Mouse (Mus musculus) lung, postnatal 0 days (tissue): ENCODE results near the gene Fam169b. TPM values are rescaled to one million over a fixed set of nuclear protein-coding genes. Genes with fewer than 3 reads are reported as not detected.

Experiments used
- ATAC-seq: fragments of 200-750 bp; cut with Nextera tagmentation; 2 replicates; pipeline ENCODE4 v1.8.0; 2017; ENCODE audit warnings: moderate library complexity
- DNase-seq: peaks from one replicate; pipeline ENCODE4 v3.0.0-alpha.2; 2016; ENCODE audit warnings: low spot score
- H3K27ac ChIP-seq: fragments of 300-500 bp; sonication (generic); 2 replicates; pipeline ENCODE4 v1.5.1; 2014; ENCODE audit warnings: antibody characterized with exemption, mild to moderate bottlenecking, low read length, mixed read lengths
- H3K27me3 ChIP-seq: fragments of 300-500 bp; sonication (generic); replicated peaks from 2 replicates; pipeline ENCODE4 v1.6.1; 2014; ENCODE audit warnings: low read length, mixed read lengths; ENCODE audit not compliant: insufficient read depth
- H3K36me3 ChIP-seq: fragments of 300-500 bp; sonication (generic); 2 replicates; pipeline ENCODE4 v1.6.1; 2014; ENCODE audit warnings: low read length, mixed read lengths; ENCODE audit not compliant: insufficient read depth
- H3K4me1 ChIP-seq: fragments of 300-500 bp; sonication (generic); 2 replicates; pipeline ENCODE4 v1.6.1; 2014; ENCODE audit warnings: antibody characterized with exemption, low read depth, low read length, mixed read lengths; ENCODE audit not compliant: insufficient read depth
- H3K4me2 ChIP-seq: fragments of 300-500 bp; sonication (generic); replicated peaks from 2 replicates; pipeline ENCODE4 v1.6.1; 2014; ENCODE audit warnings: low read depth, mild to moderate bottlenecking, low read length, moderate library complexity, mixed read lengths
- H3K4me3 ChIP-seq: fragments of 300-500 bp; sonication (generic); 2 replicates; pipeline ENCODE4 v1.5.1; 2014; ENCODE audit warnings: low read depth, low read length
- H3K9ac ChIP-seq: fragments of 300-500 bp; sonication (generic); replicated peaks from 2 replicates; pipeline ENCODE4 v1.6.1; 2014; ENCODE audit warnings: low read depth, mild to moderate bottlenecking
- H3K9me3 ChIP-seq: fragments of 300-500 bp; sonication (generic); 2 replicates; pipeline ENCODE4 v1.6.1; 2016; ENCODE audit warnings: low read length, mixed read lengths
- CTCF ChIP-seq: IDR thresholded peaks from 2 replicates; pipeline ENCODE4 v1.5.1; 2016; ENCODE audit warnings: antibody characterized with exemption, mild to moderate bottlenecking
- EP300 ChIP-seq: IDR thresholded peaks from 2 replicates; pipeline ENCODE4 v1.6.1; 2016; ENCODE audit warnings: antibody characterized with exemption, mild to moderate bottlenecking, control low read depth
- WGBS: fragments of 180-500 bp; shearing (Covaris S2); extraction: QIAGEN DNeasy Blood & Tissue Kit; methylation state at CpG from one replicate; pipeline ENCODE4 v1.1.7; 2014; 5-methylcytosine and 5-hydroxymethylcytosine counted together
- polyA plus RNA-seq: library from polyadenylated mRNA; unstranded; fragments of >200 nt; fragmentation: Nextera tagmentation; extraction: Ambion mirVana; gene quantifications from 2 replicates; pipeline ENCODE4 v1.2.1, GENCODE M21; 2015

Fam169b gene
- polyA plus RNA-seq, 1 experiment from 2014 or later: 0.37 TPM

DNA sequence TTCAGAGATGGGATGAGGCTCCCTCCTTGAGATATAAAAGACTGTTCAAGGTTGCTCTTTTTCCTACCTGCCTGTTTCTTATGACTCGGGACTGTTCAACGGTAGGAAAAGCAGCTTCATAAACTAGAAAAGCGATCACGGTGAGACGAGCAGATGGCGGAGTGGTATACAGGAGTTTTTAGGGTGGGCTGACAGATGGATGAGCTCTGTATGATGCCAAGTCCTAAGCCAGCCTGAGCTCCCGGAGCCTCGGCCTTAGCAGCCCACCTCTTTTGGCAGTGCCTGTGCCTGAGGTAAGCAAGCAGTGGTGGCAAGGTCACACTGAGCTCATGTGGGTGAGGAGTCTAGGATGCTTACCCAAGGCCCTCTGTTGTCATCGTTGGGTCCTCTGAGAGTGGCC is 42.8 kb upstream of the Fam169b start:
- Histone ChIP-seq H3K9me3 (no peaks in the 10 kb centered on the region), H3K27ac (no peak overlapping the region), H3K4me1 (no peaks in the 10 kb centered on the region), H3K9ac (no peak overlapping the region), H3K36me3 (peaks cover 11% of the 10 kb centered on the region; the same call in 1 of the 2 replicates), H3K27me3 (no peaks in the 10 kb centered on the region), H3K4me2 (no peak overlapping the region), H3K4me3 (no peak overlapping the region)
- ATAC-seq (no peak), DNase-seq (no peak)
- TF ChIP-seq EP300: no peak
- TF ChIP-seq CTCF: no peak
- WGBS: 85% methylated on average over 9 of the region's 9 CpGs

DNA sequence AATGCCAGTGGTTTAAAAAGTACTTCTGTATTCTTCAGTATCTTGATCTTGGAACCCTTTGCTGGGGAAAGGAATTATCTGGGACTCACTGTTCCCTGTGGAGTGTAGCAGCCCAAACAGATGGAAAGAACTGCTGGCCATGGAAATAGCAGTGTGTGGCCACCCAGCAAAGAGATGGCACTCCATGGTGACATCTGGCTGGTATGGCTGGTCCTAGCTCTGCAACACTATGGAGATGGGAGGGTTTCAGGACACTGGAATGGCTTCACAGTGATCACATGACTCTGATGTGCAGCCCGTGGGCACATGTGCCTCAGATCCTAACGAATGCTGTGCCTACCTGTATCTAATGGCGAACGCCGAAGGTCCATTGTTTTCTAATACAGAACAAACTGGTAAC is 41.1 kb upstream of the Fam169b start:
- no peaks in the 10 kb centered on the region for H3K27me3 ChIP-seq
- H3K4me2 ChIP-seq: no peak overlapping the region
- TF ChIP-seq CTCF (no peak), EP300 (no peak)
- no peak overlapping the region for H3K9ac ChIP-seq
- H3K4me3 ChIP-seq: no peak overlapping the region
- peaks cover 6% of the 10 kb centered on the region; the same call in 1 of the 2 replicates for H3K36me3 ChIP-seq
- WGBS: 87% methylated on average over 5 of the region's 5 CpGs
- no peaks in the 10 kb centered on the region for H3K4me1 ChIP-seq
- ATAC-seq (no peak), DNase-seq (no peak)
- no peaks in the 10 kb centered on the region for H3K9me3 ChIP-seq
- no peak overlapping the region for H3K27ac ChIP-seq

DNA sequence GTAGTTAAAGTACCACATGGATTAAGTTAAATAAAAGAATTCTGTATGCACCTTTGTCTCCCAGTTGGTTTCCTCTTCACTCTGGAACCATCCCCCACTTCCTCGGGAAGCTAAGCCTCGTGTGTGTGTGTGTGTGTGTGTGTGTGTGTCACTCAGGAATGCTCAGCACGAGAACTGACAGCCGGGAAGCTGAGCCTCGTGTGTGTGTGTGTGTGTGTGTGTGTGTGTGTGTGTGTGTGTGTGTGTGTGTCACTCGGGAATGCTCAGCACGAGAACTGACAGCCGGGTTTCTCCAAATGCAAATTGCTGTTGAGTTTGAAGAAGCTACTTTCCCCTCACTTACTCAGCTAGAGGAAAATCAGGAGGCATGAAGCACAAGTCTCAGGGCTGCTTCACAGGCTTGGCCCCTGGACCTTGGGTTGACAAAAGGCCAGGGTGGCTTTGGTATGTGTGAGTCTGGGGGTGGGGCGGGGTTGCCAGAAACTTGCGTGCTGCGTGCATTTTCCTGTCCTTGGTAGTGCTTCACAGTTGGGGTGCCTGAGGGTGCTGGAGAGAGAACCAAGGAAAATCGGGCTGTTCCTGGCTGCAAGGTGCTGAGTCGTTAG is 39.9 kb upstream of the Fam169b start:
- Histone ChIP-seq H3K4me1 (no peaks in the 10 kb centered on the region), H3K27me3 (no peaks in the 10 kb centered on the region), H3K9ac (no peak overlapping the region), H3K27ac (peak overlapping the region; percentile 49; the same call in 1 of the 2 replicates), H3K36me3 (peaks cover 6% of the 10 kb centered on the region; the same call in 1 of the 2 replicates), H3K4me2 (peak overlapping the region; percentile 11; the same call in 1 of the 2 replicates), H3K4me3 (no peak overlapping the region), H3K9me3 (no peaks in the 10 kb centered on the region)
- ATAC-seq: peak; percentile 78
- peak; percentile 71 for DNase-seq
- 15% methylated on average over 13 of the region's 13 CpGs for WGBS
- TF ChIP-seq CTCF (no peak), EP300 (no peak)

DNA sequence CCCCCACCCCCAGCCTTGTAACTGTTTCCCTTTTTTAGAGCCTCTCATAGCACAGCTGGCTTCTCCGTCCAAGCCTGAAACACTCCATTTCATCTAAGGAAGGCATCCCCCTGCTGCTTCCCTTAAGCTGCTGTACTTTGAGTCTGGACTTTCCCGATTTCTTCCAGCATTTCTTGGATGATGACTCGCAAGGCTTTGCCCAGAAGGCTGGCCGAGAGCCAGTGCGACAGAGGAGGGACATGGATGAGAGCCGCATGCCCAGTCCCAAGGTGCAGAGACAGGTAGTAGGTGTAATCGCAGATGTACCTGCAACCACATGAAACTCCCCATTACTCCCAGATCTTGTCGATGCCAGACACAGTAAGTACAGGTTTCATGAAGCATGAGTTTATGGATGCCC is 36.8 kb upstream of the Fam169b start:
- H3K36me3 ChIP-seq: no peaks in the 10 kb centered on the region
- ATAC-seq (no peak), DNase-seq (no peak)
- 76% methylated on average over 8 of the region's 8 CpGs for WGBS
- H3K4me2 ChIP-seq: no peak overlapping the region
- no peaks in the 10 kb centered on the region for H3K27me3 ChIP-seq
- no peaks in the 10 kb centered on the region for H3K4me1 ChIP-seq
- H3K4me3 ChIP-seq: no peak overlapping the region
- TF ChIP-seq EP300 (no peak), CTCF (no peak)
- H3K27ac ChIP-seq: no peak overlapping the region
- no peaks in the 10 kb centered on the region for H3K9me3 ChIP-seq
- no peak overlapping the region for H3K9ac ChIP-seq

DNA sequence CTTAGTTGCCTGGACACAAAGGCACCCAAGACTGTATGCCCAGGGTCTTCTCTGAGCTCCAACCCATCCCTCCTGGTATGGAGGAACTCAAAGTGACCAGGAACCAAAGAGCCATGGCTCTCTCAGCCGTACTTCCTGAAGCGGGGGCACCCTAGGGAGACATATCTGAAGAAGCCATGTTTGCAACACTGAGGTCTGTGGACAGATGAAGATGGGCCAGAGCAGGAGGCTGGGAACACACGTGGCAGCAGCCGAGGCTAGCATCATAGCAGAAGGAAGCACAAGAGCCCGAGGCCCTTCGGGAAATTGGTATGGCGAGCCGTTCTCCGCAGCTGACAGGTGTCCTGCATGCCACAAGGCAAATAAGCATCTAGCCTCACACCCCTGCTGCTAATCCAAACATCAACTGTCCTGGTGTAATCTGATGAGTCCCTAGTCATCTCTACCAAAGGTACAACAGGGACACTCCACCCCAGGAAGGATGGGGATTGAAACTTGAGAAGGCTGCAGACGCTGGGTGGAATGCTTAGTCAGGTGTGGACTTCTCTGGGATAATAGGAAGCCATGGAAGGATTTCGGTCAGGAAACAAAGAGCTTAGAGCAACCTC is 34.3 kb upstream of the Fam169b start:
- 55% methylated on average over 11 of the region's 11 CpGs for WGBS

DNA sequence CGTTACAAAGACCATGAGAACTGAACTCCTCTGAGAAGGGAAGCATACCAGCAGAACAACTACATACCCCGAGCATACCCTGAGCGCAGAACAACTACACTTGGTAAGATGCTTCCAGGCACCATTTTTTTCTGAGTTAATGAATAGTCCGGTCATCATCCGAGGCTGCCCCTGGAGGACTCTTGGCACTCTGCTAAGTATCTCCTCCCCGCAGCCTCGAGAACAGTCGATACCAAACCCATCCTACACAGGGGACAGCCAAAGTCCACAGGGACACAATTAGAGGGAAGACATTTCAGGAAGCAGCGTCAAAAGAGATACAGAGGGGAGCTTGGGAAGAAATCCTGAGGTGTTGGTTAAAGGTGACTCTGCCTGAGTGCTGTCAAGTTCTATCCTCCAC is 32.4 kb upstream of the Fam169b start:
- H3K9ac ChIP-seq: no peak overlapping the region
- DNase-seq: no peak
- H3K36me3 ChIP-seq: no peaks in the 10 kb centered on the region
- ATAC-seq: no peak
- no peaks in the 10 kb centered on the region for H3K4me1 ChIP-seq
- TF ChIP-seq CTCF: no peak
- TF ChIP-seq EP300: no peak
- H3K4me3 ChIP-seq: no peak overlapping the region
- no peaks in the 10 kb centered on the region for H3K9me3 ChIP-seq
- 70% methylated on average over 9 of the region's 9 CpGs for WGBS
- H3K4me2 ChIP-seq: no peak overlapping the region
- no peaks in the 10 kb centered on the region for H3K27me3 ChIP-seq
- no peak overlapping the region for H3K27ac ChIP-seq

More for the DNA sequence above, 34.3 kb upstream of the Fam169b start:
- ATAC-seq (no peak), DNase-seq (no peak)
- TF ChIP-seq EP300: no peak
- TF ChIP-seq CTCF: no peak
- H3K9ac ChIP-seq: no peak overlapping the region
- no peaks in the 10 kb centered on the region for H3K9me3 ChIP-seq
- no peak overlapping the region for H3K4me3 ChIP-seq
- H3K36me3 ChIP-seq: no peaks in the 10 kb centered on the region
- H3K27me3 ChIP-seq: no peaks in the 10 kb centered on the region
- H3K4me2 ChIP-seq: no peak overlapping the region
- no peak overlapping the region for H3K27ac ChIP-seq
- no peaks in the 10 kb centered on the region for H3K4me1 ChIP-seq

DNA sequence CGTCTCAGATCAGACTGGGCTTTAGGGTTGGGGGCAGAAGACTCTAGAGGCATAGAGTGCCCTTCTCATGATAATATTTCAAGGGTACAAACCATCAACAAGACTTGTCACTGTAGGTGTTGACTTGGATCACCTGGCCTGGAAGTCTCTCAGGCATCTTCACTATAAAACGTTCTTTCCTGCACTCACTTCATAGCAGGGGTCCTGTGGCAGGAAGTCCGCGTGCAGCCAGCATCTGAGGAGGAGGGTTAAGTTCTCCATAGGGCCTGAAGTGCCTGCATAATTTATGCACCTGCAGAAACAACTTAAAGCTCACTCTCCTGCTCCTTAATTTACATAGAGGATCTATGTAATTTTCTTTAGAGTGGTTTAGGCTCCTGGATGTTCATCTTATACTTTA is 28.0 kb upstream of the Fam169b start:
- H3K36me3 ChIP-seq: no peaks in the 10 kb centered on the region
- WGBS: 57% methylated on average over 4 of the region's 4 CpGs
- ATAC-seq: no peak
- TF ChIP-seq EP300: no peak
- no peak for TF ChIP-seq CTCF
- no peaks in the 10 kb centered on the region for H3K9me3 ChIP-seq
- no peaks in the 10 kb centered on the region for H3K27me3 ChIP-seq
- no peak overlapping the region for H3K9ac ChIP-seq
- no peak overlapping the region for H3K4me3 ChIP-seq
- no peak for DNase-seq
- H3K4me2 ChIP-seq: no peak overlapping the region
- no peaks in the 10 kb centered on the region for H3K4me1 ChIP-seq
- H3K27ac ChIP-seq: no peak overlapping the region
